Mouse (Mus musculus) stomach, embryonic 16.5 days (tissue): ENCODE data around the gene Rps3a1. TPM values are rescaled to one million over a fixed set of nuclear protein-coding genes. Genes with fewer than 3 reads are reported as not detected.

Experiments
- ATAC-seq: fragments of 200-750 bp; cut with Nextera tagmentation; 2 replicates; pipeline ENCODE4 v1.8.0; 2017; ENCODE audit warnings: moderate number of reproducible peaks, moderate TSS enrichment; ENCODE audit not compliant: insufficient read depth, low FRiP score
- H3K27ac ChIP-seq: fragments of 300-500 bp; sonication (generic); 2 replicates; pipeline ENCODE4 v1.5.1; 2014; ENCODE audit warnings: low read length
- H3K27me3 ChIP-seq: fragments of 300-500 bp; sonication (generic); 2 replicates; pipeline ENCODE4 v1.6.1; 2014; ENCODE audit warnings: low read length, control low read depth, mixed read lengths; ENCODE audit not compliant: control insufficient read depth, insufficient read depth
- H3K36me3 ChIP-seq: fragments of 300-500 bp; sonication (generic); 2 replicates; pipeline ENCODE4 v1.6.1; 2014; ENCODE audit warnings: low read length; ENCODE audit not compliant: control insufficient read depth, insufficient read depth
- H3K4me1 ChIP-seq: fragments of 300-500 bp; sonication (generic); 2 replicates; pipeline ENCODE4 v1.6.1; 2014; ENCODE audit warnings: low read length, control low read depth, mixed read lengths; ENCODE audit not compliant: control insufficient read depth, insufficient read depth
- H3K4me2 ChIP-seq: fragments of 300-500 bp; sonication (generic); 2 replicates; pipeline ENCODE4 v1.6.1; 2014; ENCODE audit warnings: low read depth, low read length, mixed read lengths
- H3K4me3 ChIP-seq: fragments of 300-500 bp; sonication (generic); replicated peaks from 2 replicates; pipeline ENCODE4 v1.5.1; 2014; ENCODE audit warnings: mild to moderate bottlenecking, low read length
- H3K9ac ChIP-seq: fragments of 300-500 bp; sonication (generic); 2 replicates; pipeline ENCODE4 v1.6.1; 2014; ENCODE audit warnings: low read length
- H3K9me3 ChIP-seq: fragments of 300-500 bp; sonication (generic); replicated peaks from 2 replicates; pipeline ENCODE4 v1.6.1; 2016; ENCODE audit warnings: low read length, control low read depth; ENCODE audit not compliant: control insufficient read depth
- WGBS: fragments of 180-500 bp; shearing (Covaris S2); extraction: QIAGEN DNeasy Blood & Tissue Kit; methylation state at CpG from one replicate; pipeline ENCODE4 v1.1.7; 2014; 5-methylcytosine and 5-hydroxymethylcytosine counted together
- polyA plus RNA-seq: library from polyadenylated mRNA; unstranded; fragments of >200 nt; fragmentation: Nextera tagmentation; extraction: Ambion mirVana; gene quantifications from 2 replicates; pipeline ENCODE4 v1.2.1, GENCODE M21; 2015

The Rps3a1 gene
- polyA plus RNA-seq, 1 experiment from 2014 or later = 1,216 TPM

DNA sequence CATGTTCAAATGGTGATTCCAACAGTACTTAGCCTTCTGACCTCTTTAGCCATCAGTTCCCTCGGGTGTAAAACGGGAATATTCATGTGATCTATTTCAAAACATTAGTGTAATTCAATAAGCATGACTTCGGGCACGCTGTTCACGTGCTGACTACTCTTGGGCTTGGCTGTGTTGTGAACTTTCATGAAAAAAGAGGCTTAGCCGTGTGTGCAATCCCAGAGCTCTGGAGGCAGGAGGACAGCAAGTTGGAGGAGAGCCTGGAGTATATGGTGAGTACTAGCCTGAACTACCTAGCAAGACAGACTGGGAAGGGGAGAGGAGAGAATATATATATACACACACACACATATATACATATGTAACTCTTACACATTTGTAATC, 424 bp upstream of the Rps3a1 start:
- Histone ChIP-seq H3K27ac (0 out of 2 replicates have a peak overlapping the region, but pooled peaks have one; percentile 6), H3K27me3 (no peaks in the 10 kb centered on the region), H3K4me2 (peak overlapping the region; percentile 45), H3K4me3 (peak overlapping the region; percentile 97), H3K4me1 (peaks cover 9% of the 10 kb centered on the region; the same call in 1 of the 2 replicates), H3K9me3 (no peaks in the 10 kb centered on the region), H3K36me3 (peaks cover 21% of the 10 kb centered on the region), H3K9ac (peak overlapping the region; percentile 53; the same call in 1 of the 2 replicates)
- WGBS = 25% methylated on average over 6 of the region's 6 CpGs
- peak; percentile 12; the same call in 1 of the 2 replicates for ATAC-seq

GRCm38 (mm10) chr3:86141886-86142262, 628 bp downstream of the Rps3a1 start:
- peak overlapping the region; percentile 97 for H3K4me3 ChIP-seq
- ATAC-seq = peak; percentile 15; the same call in 1 of the 2 replicates
- 0% methylated on average over 18 of the region's 18 CpGs for WGBS
- peak overlapping the region; percentile 99 for H3K9ac ChIP-seq
- peaks cover 27% of the 10 kb centered on the region for H3K36me3 ChIP-seq
- H3K27ac ChIP-seq = peak overlapping the region; percentile 86
- H3K9me3 ChIP-seq = no peaks in the 10 kb centered on the region
- peaks cover 9% of the 10 kb centered on the region; the same call in 1 of the 2 replicates for H3K4me1 ChIP-seq
- no peaks in the 10 kb centered on the region for H3K27me3 ChIP-seq
- peak overlapping the region; percentile 86 for H3K4me2 ChIP-seq

- H3K4me1 ChIP-seq = peaks cover 9% of the 10 kb centered on the region; the same call in 1 of the 2 replicates
- peak overlapping the region; percentile 97 for H3K4me3 ChIP-seq
- H3K4me2 ChIP-seq = peak overlapping the region; percentile 86
- ATAC-seq = no peak
- peak overlapping the region; percentile 86 for H3K27ac ChIP-seq
- WGBS = 9% methylated on average over 7 of the region's 7 CpGs
- H3K36me3 ChIP-seq = peaks cover 29% of the 10 kb centered on the region
- peak overlapping the region; percentile 99 for H3K9ac ChIP-seq
- no peaks in the 10 kb centered on the region for H3K27me3 ChIP-seq
- no peaks in the 10 kb centered on the region for H3K9me3 ChIP-seq
These were observed 1.1 kb downstream of the Rps3a1 start for GRCm38 (mm10) chr3:86141366-86141765.

DNA sequence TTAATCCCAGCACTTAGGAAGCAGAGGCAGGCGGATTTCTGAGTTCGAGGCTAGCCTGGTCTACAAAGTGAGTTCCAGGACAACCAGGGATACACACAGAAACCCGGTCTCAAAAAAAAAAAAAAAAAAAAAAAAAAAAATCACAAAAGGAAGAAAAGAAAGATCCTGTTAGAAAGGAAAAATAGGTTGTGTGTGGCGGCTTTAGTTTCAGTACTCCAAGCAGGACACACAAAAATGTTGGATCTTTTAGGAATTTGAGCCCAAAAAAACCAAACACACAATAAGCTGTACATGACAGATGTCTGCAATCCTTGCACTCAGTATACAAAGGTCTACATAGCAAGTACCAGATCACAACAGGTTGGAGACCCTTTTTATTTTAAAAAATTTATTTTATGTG, 2.8 kb downstream of the Rps3a1 start:
- Histone ChIP-seq H3K9me3 (no peaks in the 10 kb centered on the region), H3K27me3 (no peaks in the 10 kb centered on the region), H3K9ac (no peak overlapping the region), H3K4me1 (peaks cover 9% of the 10 kb centered on the region; the same call in 1 of the 2 replicates), H3K36me3 (peaks cover 40% of the 10 kb centered on the region), H3K4me3 (no peak overlapping the region), H3K4me2 (no peak overlapping the region), H3K27ac (no peak overlapping the region)
- WGBS = 95% methylated on average over 4 of the region's 4 CpGs
- no peak for ATAC-seq

- no peaks in the 10 kb centered on the region for H3K27me3 ChIP-seq
- peaks cover 47% of the 10 kb centered on the region for H3K36me3 ChIP-seq
- no peak for ATAC-seq
- no peak overlapping the region for H3K9ac ChIP-seq
- H3K4me3 ChIP-seq = no peak overlapping the region
- no peaks in the 10 kb centered on the region for H3K9me3 ChIP-seq
- no peak overlapping the region; the same call in 1 of the 2 replicates for H3K27ac ChIP-seq
- H3K4me1 ChIP-seq = peaks cover 9% of the 10 kb centered on the region; the same call in 1 of the 2 replicates
- 90% methylated on average over 6 of the region's 6 CpGs for WGBS
- no peak overlapping the region for H3K4me2 ChIP-seq
These were observed 5.4 kb downstream of the Rps3a1 start for GRCm38 (mm10) chr3:86136936-86137574.

DNA sequence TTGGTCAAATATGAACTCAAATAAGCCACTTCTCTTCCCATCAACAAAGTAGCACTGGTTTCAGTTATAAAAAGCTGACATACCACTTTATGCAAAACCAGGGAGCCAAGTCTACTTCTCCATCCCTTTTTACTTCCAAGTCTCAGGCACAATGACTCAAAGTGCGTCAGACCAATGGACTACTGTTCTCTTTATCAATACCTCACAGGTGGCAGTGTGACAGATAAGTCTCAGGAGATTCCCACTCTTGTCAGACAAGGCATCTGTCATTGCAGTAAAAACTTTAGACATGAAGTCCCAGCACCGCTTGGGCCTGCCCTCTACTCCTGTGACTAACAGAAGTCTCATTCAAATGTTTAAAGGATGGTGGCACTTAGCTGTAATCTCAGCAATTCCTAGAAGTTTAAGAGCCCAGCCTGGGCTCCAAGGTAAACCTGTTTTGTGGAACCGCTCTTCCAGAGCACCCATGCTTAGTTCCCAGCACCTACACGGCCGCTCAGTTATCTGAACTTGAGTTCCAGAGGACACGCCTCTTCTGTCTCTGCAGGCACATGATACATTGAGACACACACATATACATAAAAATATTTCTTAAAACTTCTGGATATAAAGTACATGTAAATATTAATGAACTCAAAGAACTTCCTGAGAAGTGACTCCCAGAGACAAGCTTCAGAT, 6.5 kb downstream of the Rps3a1 start:
- Histone ChIP-seq H3K9ac (no peak overlapping the region), H3K4me2 (no peak overlapping the region), H3K27me3 (no peaks in the 10 kb centered on the region), H3K9me3 (no peaks in the 10 kb centered on the region), H3K4me1 (peaks cover 8% of the 10 kb centered on the region; the same call in 1 of the 2 replicates), H3K36me3 (peaks cover 47% of the 10 kb centered on the region), H3K4me3 (no peak overlapping the region), H3K27ac (no peak overlapping the region)
- ATAC-seq = 0 out of 2 replicates have a peak, but pooled peaks have one; percentile 12
- WGBS = 78% methylated on average over 6 of the region's 6 CpGs

GRCm38 (mm10) chr3:86134939-86135638, 7.4 kb downstream of the Rps3a1 start:
- Histone ChIP-seq H3K36me3 (peaks cover 39% of the 10 kb centered on the region), H3K4me2 (no peak overlapping the region), H3K27ac (no peak overlapping the region), H3K4me1 (no peaks in the 10 kb centered on the region), H3K9me3 (no peaks in the 10 kb centered on the region), H3K9ac (no peak overlapping the region), H3K4me3 (no peak overlapping the region), H3K27me3 (no peaks in the 10 kb centered on the region)
- WGBS = 79% methylated on average over 6 of the region's 6 CpGs
- peak; percentile 44; the same call in 1 of the 2 replicates for ATAC-seq

DNA sequence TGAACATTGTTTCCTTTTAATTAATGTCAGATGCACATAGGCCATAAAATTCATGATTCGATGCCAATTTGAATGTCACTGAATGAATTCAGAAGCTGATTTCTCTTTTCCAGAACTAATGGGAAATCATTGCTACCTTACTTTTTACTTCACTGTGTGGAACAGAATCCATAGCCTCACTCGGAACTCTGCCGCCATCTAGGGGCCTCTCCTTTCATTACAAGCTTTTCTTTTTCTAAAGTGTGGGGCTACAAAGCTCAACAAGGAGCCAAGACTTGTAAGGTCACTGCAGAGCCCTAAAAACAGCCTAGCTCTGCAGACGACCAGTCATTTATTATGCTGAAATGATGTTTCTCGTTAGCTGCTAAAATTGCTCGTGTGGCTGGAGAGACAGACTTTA, 12.7 kb downstream of the Rps3a1 start:
- no peak for ATAC-seq
- Histone ChIP-seq H3K4me3 (no peak overlapping the region), H3K4me1 (no peaks in the 10 kb centered on the region), H3K4me2 (no peak overlapping the region), H3K27me3 (no peaks in the 10 kb centered on the region), H3K36me3 (peaks cover 8% of the 10 kb centered on the region; the same call in 1 of the 2 replicates), H3K9me3 (no peaks in the 10 kb centered on the region), H3K9ac (no peak overlapping the region), H3K27ac (no peak overlapping the region)
- 16% methylated on average over 6 of the region's 6 CpGs for WGBS
